Mouse (Mus musculus) heart, postnatal 0 days (tissue): ENCODE results near the gene Efl1. TPM values are rescaled to one million over a fixed set of nuclear protein-coding genes. Genes with fewer than 3 reads are reported as not detected.

Experiments used
- ATAC-seq: fragments of 200-750 bp; cut with Nextera tagmentation; 2 replicates; pipeline ENCODE4 v1.8.0; 2017; ENCODE audit warnings: low read depth, moderate number of reproducible peaks, moderate library complexity; ENCODE audit not compliant: insufficient read depth
- DNase-seq: peaks from one replicate; pipeline ENCODE4 v3.0.0-alpha.2; 2016; ENCODE audit warnings: low spot score
- H3K27ac ChIP-seq: fragments of 300-500 bp; sonication (generic); 2 replicates; pipeline ENCODE4 v1.5.1; 2014; ENCODE audit warnings: low read depth, mild to moderate bottlenecking
- H3K27me3 ChIP-seq: fragments of 300-500 bp; sonication (generic); 2 replicates; pipeline ENCODE4 v1.6.1; 2014; ENCODE audit warnings: low read length, mixed read lengths; ENCODE audit not compliant: control insufficient read depth, insufficient read depth
- H3K36me3 ChIP-seq: fragments of 300-500 bp; sonication (generic); replicated peaks from 2 replicates; pipeline ENCODE4 v1.6.1; 2014; ENCODE audit warnings: low read length, mixed read lengths; ENCODE audit not compliant: control insufficient read depth, insufficient read depth
- H3K4me1 ChIP-seq: fragments of 300-500 bp; sonication (generic); 2 replicates; pipeline ENCODE4 v1.6.1; 2014; ENCODE audit warnings: antibody characterized with exemption; ENCODE audit not compliant: control insufficient read depth, insufficient read depth
- H3K4me2 ChIP-seq: fragments of 300-500 bp; sonication (generic); 2 replicates; pipeline ENCODE4 v1.6.1; 2014; ENCODE audit warnings: low read depth, mild to moderate bottlenecking, low read length, moderate library complexity
- H3K4me3 ChIP-seq: fragments of 300-500 bp; sonication (generic); 2 replicates; pipeline ENCODE4 v1.5.1; 2014; ENCODE audit warnings: low read depth, low read length
- H3K9ac ChIP-seq: fragments of 300-500 bp; sonication (generic); replicated peaks from 2 replicates; pipeline ENCODE4 v1.6.1; 2014; ENCODE audit warnings: low read depth, low read length, mixed read lengths
- H3K9me3 ChIP-seq: fragments of 300-500 bp; sonication (generic); replicated peaks from 2 replicates; pipeline ENCODE4 v1.6.1; 2016; ENCODE audit warnings: low read length; ENCODE audit not compliant: control insufficient read depth
- CTCF ChIP-seq: IDR thresholded peaks from 2 replicates; pipeline ENCODE4 v1.5.1; 2016; ENCODE audit warnings: antibody characterized with exemption, control low read depth, low read depth
- EP300 ChIP-seq: IDR thresholded peaks from 2 replicates; pipeline ENCODE4 v1.6.1; 2016; ENCODE audit warnings: antibody characterized with exemption, low read depth
- WGBS: fragments of 180-500 bp; shearing (Covaris S2); extraction: QIAGEN DNeasy Blood & Tissue Kit; methylation state at CpG from one replicate; pipeline ENCODE4 v1.1.7; 2014; 5-methylcytosine and 5-hydroxymethylcytosine counted together
- polyA plus RNA-seq: library from polyadenylated mRNA; unstranded; fragments of >200 nt; fragmentation: Nextera tagmentation; extraction: Ambion mirVana; gene quantifications from 2 replicates; pipeline ENCODE4 v1.2.1, GENCODE M21; 2015
- total RNA-seq: library from RNA; depleted of rRNA; stranded (reverse); fragments of >200 nt; gene quantifications from 2 replicates; pipeline ENCODE4 v1.2.3, GENCODE M21; 2014; ENCODE audit warnings: low replicate concordance; rRNA removed

The Efl1 gene
- total RNA-seq: 18.2 and 24.1 TPM in 2 replicates
- 12.0 and 12.2 TPM in 2 replicates for polyA plus RNA-seq

- peak; percentile 94 for DNase-seq
- Histone ChIP-seq H3K4me1 (0 out of 2 replicates have a peak, but pooled peaks cover 8% of the 10 kb centered on the region), H3K9ac (peak within 1 kb of the TSS; percentile 71), H3K9me3 (no peaks in the 10 kb centered on the region), H3K27ac (peak within 1 kb of the TSS; percentile 67), H3K27me3 (no peaks in the 10 kb centered on the region), H3K36me3 (peaks cover 12% of the 10 kb centered on the region), H3K4me3 (peak within 1 kb of the TSS; percentile 90), H3K4me2 (peak within 1 kb of the TSS; percentile 90)
- peak; percentile 99 for ATAC-seq
- WGBS: under 1% methylated on average over 46 of the region's 46 CpGs
- TF ChIP-seq EP300 (no peak), CTCF (no peak)
These were observed at the start of gene Efl1, which contains the start of gene Saxo2 for GRCm38 (mm10) chr7:82648353-82649080. Gene Efl1 (plus strand): TSS chr7:82648614. Gene Saxo2 (minus strand): TSS chr7:82648528.

GRCm38 (mm10) chr7:82602008-82602407, 46.4 kb upstream of the Efl1 start:
- whole genome bisulfite sequencing: 65% methylated on average over 4 of the region's 4 CpGs
- DNase-seq: no peak
- Histone ChIP-seq H3K27me3 (no peaks in the 10 kb centered on the region), H3K4me2 (no peak overlapping the region), H3K27ac (no peak overlapping the region), H3K9ac (no peak overlapping the region), H3K36me3 (no peaks in the 10 kb centered on the region), H3K9me3 (no peaks in the 10 kb centered on the region), H3K4me3 (no peak overlapping the region), H3K4me1 (no peaks in the 10 kb centered on the region)
- no peak for ATAC-seq
- TF ChIP-seq CTCF (no peak), EP300 (no peak)

- no peaks in the 10 kb centered on the region for H3K9me3 ChIP-seq
- DNase-seq: no peak
- H3K9ac ChIP-seq: no peak overlapping the region
- 80% methylated on average over 6 of the region's 6 CpGs for whole genome bisulfite sequencing
- ATAC-seq: no peak
- H3K27ac ChIP-seq: no peak overlapping the region
- H3K4me3 ChIP-seq: no peak overlapping the region
- no peak overlapping the region for H3K4me2 ChIP-seq
- no peaks in the 10 kb centered on the region for H3K36me3 ChIP-seq
- H3K27me3 ChIP-seq: no peaks in the 10 kb centered on the region
- TF ChIP-seq CTCF: no peak
- no peak for TF ChIP-seq EP300
- H3K4me1 ChIP-seq: no peaks in the 10 kb centered on the region
These were observed 43.0 kb upstream of the Efl1 start for GRCm38 (mm10) chr7:82605425-82605824.

- no peak for ATAC-seq
These were observed 38.8 kb upstream of the Efl1 start for GRCm38 (mm10) chr7:82609629-82610028.

GRCm38 (mm10) chr7:82625342-82625741, 23.1 kb upstream of the Efl1 start:
- Histone ChIP-seq H3K4me2 (no peak overlapping the region), H3K4me3 (no peak overlapping the region), H3K4me1 (no peaks in the 10 kb centered on the region), H3K36me3 (no peaks in the 10 kb centered on the region), H3K27me3 (no peaks in the 10 kb centered on the region), H3K9ac (no peak overlapping the region), H3K9me3 (no peaks in the 10 kb centered on the region), H3K27ac (no peak overlapping the region)
- no peak for DNase-seq
- 6% methylated on average over 7 of the region's 7 CpGs for WGBS
- no peak for TF ChIP-seq EP300
- TF ChIP-seq CTCF: no peak
- ATAC-seq: peak; percentile 44; the same call in 1 of the 2 replicates

More at GRCm38 (mm10) chr7:82609629-82610028, 38.8 kb upstream of the Efl1 start:
- no peaks in the 10 kb centered on the region for H3K4me1 ChIP-seq
- no peak overlapping the region for H3K27ac ChIP-seq
- no peaks in the 10 kb centered on the region for H3K36me3 ChIP-seq
- H3K27me3 ChIP-seq: no peaks in the 10 kb centered on the region
- no peak overlapping the region for H3K9ac ChIP-seq
- H3K4me2 ChIP-seq: no peak overlapping the region
- H3K4me3 ChIP-seq: no peak overlapping the region
- DNase-seq: peak; percentile 7
- WGBS: 59% methylated on average over 3 of the region's 3 CpGs
- H3K9me3 ChIP-seq: no peaks in the 10 kb centered on the region
- TF ChIP-seq EP300 (no peak), CTCF (peak; percentile 45)
